Mouse (Mus musculus) layer of hippocampus, adult 8-10 months (tissue): ENCODE measurements around the gene Rnf145. TPM values are rescaled to one million over a fixed set of nuclear protein-coding genes. Genes with fewer than 3 reads are reported as not detected.

Experiments used
- DNase-seq, 2 experiments: peaks; one replicate each; pipeline ENCODE4 v3.0.0; 2022; ENCODE audit warnings: low spot score in 2 of 2
- total RNA-seq, 4 experiments: library from RNA; stranded (reverse); gene quantifications; 2 replicates each; pipeline ENCODE4 v1.2.4; 2022

The Rnf145 gene
- total RNA-seq, 4 experiments from 2014 or later: 77.6 to 108 (median 86.9) TPM

DNA sequence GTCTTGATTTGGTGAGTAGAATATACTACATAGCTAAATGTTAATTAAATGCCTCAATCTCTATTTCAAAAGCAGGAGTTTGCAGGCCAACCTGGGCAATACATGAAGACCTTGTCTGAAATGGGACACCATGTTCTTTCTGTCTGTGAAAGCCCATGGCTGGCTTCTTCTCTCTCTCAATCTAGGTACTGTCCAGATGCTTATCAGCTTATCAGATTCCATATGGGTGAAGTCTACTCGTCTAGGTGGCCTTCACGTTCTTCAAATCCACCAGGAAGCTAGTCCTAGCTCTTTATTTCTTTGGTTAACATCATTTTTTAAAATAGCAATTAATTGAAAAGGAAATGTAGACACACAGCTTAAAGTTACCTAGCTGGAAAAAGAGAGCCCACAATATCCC lies 8.9 kb upstream of the Rnf145 start:
- no peak for DNase-seq

- peak; percentile 50 to 51 for DNase-seq
These were observed 8.4 kb upstream of the Rnf145 start for GRCm38 (mm10) chr11:44510371-44510770.

DNA sequence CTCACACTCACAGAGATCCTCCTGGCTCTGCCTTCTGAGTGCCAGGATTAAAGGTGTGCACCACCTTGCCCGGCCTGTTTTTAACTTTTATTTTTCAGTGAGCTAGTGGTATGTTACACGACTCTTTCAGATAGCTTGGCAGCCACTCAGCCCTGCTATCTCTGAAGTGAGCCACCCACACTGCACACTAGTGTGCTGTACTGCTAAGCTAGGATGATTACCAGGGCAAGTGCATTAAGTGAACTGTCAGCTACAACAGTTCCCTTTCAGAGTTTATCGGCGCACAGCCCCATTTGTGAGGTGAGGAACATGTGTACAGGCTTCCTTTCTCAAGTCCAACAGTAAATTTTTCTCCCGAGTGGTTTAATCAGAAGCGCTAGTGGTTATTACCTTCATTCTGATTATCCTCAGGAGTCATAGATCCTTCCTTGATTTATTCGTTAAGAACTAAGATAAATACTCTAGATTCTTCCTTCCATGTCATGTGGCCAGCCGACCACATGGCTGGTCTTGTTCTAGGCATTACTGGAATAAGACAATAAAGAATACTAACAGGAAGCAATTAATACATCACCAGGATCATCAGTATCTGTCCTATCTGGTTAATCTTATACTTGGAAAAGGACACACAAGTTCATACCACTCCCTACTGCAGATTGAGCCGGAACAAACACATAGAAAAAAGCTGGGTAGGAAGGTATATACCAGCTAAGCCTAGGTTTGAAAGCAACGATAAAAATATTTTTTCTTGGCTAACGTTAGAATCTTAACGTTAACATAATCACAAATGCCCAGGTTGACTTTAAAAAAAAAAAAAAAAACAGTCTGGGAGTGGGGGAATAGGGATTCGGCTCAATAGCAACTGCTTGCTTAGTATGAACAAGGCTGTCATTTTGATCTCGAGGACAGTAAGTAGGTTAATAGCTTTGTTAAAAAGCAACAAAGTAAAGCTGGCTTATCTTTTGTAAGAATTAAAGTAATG lies 6.4 kb upstream of the Rnf145 start:
- peak in 1 of 2 experiments; percentile 38 for DNase-seq

GRCm38 (mm10) chr11:44513026-44513422 lies 5.7 kb upstream of the Rnf145 start:
- no peak for DNase-seq

DNA sequence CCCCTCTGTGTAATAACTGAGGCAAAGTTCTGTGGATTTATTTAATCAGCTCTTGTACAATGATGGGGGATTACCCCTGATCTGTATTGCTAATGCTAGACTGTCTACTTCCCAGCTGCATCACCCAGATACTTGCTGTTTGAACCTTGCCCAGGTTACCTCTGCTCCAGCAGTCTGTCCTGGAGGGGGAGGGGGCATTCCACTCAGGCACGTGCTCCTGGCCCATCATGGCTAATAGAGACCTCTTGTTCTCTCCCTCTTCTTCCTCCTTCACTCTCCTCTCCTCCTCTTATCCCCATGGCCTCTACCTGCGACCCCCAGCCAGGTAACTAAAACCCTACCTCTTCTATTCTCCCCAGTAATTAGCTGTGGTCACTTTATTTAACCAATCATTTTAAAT lies 4.1 kb upstream of the Rnf145 start:
- DNase-seq: no peak

DNA sequence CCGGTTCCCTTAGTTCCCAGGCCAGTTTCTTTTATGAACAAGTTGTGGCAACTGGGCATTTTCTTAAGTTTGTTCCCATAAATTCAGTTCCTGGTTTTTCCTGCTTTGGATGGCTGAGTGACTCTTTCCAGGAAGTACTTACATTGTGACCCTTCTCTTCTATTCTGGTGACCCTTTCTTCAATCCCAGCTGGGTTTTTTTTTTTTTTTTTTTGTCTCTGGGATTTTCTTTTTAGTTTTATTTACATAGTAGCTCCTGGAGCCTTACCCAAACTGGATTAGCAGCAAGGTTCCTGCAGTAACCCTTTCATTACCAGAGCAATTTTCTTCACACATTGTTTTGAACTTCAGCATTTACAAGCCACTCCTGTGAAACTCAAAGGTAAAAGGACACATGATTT lies 2.4 kb upstream of the Rnf145 start:
- no peak for DNase-seq

DNA sequence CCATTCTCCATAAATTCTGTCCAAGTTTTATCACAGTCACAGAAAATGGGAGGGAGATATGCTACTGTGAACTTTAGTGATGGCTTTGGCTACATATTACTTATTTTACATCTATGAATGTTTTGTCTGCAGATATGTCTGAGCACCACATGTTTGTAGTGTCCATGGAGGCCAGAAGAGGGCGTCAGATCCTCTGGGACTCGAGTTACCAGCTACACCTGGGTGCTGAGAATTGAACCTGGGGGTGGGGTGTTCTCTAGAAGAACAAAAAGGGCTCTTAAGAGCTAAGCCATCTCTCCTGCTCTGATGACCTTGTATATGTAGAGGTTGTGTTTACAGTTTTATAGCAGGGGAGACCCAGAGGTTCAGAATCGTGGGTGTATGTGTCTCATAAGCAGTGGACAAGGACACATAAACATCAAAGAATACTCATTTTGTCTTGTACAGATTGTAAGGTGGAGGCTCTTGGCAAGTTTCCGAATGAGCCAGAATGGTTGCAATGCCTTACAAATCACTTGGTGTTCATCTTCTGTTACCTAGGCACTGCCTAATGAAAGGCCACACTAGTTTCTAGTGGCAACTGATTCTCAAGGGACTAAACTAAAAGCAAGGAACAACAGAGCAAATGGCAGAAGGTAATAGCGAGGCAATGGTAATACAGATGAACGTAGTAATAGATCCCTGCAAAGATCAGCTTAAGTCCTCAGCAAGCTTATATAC lies 1.0 kb upstream of the Rnf145 start:
- DNase-seq: no peak

GRCm38 (mm10) chr11:44519096-44519949 lies 559 bp downstream of the Rnf145 start:
- no peak for DNase-seq

GRCm38 (mm10) chr11:44519950-44520761 lies 1.4 kb downstream of the Rnf145 start:
- DNase-seq: peak; percentile 36 to 49

DNA sequence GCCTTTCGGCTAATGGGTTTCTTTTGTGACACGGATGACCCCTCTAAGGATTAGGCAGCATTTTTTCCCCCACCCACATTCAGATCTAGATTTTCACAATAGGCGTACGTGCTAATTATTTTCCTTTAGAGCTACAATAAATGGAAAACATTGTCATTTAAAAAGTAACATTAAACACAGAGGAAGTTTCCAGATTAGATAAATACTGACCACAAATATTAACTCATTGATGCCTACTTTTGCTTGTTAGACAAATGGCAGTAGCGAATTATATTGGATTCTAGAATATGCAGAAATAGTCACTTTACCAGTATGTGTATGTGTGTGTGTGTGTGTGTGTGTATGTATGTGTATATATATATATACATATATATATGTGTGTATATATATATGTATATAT lies 3.8 kb downstream of the Rnf145 start:
- DNase-seq: no peak

- no peak for DNase-seq
These were observed 7.0 kb downstream of the Rnf145 start for GRCm38 (mm10) chr11:44525765-44526164.

- DNase-seq: no peak
These were observed 8.0 kb downstream of the Rnf145 start for GRCm38 (mm10) chr11:44526654-44527263.

DNA sequence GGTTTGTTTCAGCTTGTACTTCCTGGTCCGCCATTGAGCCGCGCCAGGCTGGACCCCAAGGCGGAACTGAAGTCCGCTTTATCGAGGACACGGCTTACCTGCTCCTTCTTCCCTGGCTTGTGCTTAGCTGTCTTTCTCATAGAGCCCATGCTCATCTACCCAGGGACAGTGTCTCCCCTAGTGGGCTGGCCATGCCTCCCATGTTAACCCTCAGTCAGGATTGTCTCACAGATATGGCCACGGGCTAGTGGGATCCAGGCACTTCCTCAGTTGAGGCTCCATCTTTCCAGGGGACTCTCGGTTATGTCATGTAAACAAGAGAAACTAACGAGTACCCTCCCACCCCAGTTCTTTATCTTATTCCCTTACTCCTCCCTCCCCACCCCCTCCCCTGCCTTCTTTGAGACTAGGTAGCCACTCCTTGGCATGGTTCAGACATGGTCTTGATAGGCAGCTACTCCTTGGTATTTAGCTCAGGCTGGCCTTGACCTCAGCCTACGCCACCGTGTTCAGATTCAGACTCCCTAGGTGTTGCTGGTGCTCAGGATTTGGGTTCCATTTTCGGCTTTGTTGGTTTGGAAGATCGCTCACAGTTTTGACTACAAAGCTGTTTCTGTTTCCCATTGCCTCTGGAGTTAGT lies 9.9 kb downstream of the Rnf145 start:
- DNase-seq: no peak

- no peak for DNase-seq
These were observed 10.4 kb downstream of the Rnf145 start for GRCm38 (mm10) chr11:44529200-44529599.

- DNase-seq: no peak
These were observed 11.0 kb downstream of the Rnf145 start for GRCm38 (mm10) chr11:44529716-44530115.

GRCm38 (mm10) chr11:44530382-44530781 lies 11.6 kb downstream of the Rnf145 start:
- no peak for DNase-seq

DNA sequence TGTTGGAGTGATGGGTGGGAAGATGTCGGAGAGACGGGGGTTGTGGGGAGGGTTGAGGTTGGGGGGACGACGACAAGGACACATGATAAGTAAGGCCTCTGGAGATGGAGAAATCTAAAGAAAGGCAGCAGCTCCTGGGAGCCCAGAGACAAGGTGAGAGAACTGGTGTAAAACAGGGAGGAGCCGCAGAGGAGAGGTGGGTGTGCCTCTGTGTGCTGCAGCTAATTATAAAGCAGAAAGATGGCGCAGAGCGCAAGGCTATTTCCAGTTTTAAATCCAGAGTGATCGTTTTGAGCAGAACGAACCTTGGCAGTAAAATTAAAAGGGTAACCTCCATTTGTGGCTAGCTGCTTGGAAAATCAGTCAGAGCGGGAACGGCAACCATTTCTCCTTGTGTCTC lies 12.1 kb downstream of the Rnf145 start:
- no peak for DNase-seq

GRCm38 (mm10) chr11:44531617-44532016 lies 12.9 kb downstream of the Rnf145 start:
- DNase-seq: no peak
